Comparison of ENCODE assay signal across 19 mouse cellular contexts in genomic region chr5:134560450-134561171, GRCm38 (mm10). TPM values are rescaled to one million over a fixed set of nuclear protein-coding genes. Genes with fewer than 3 reads are reported as not detected.
"Had no signal": no experiment of that assay in that cellular context is flagged by ENCODE, and none has a peak within 500 bp of the region (broad histone marks: within the 10 kb centered on the region; RNA-seq: fewer than 3 reads in every experiment).

No protein-coding gene starts in this region.

- H3K4me3 ChIP-seq: left cerebral cortex, adult 2 months; limb, embryonic 10.5 days; liver, embryonic 15.5 days; midbrain, embryonic 10.5 days; neural tube, embryonic 12.5 days; stomach, embryonic 15.5 days had no signal

- H3K27ac ChIP-seq: left cerebral cortex, adult 2 months; limb, embryonic 10.5 days; liver, embryonic 15.5 days; midbrain, embryonic 10.5 days; neural tube, embryonic 12.5 days; stomach, embryonic 15.5 days had no signal

- DNase-seq: kidney, adult 2 months; kidney, postnatal 25 days; lung, adult 2 months; lung, postnatal 36 days; midbrain, embryonic 14.5 days; thymus, adult 2 months; thymus, postnatal 25 days had no signal

- ATAC-seq: lung, postnatal 0 days had no signal

- H3K36me3 ChIP-seq: limb, embryonic 10.5 days; liver, embryonic 15.5 days; midbrain, embryonic 10.5 days; neural tube, embryonic 12.5 days; stomach, embryonic 15.5 days had no signal

- H3K27me3 ChIP-seq: liver, embryonic 15.5 days; neural tube, embryonic 12.5 days; stomach, embryonic 15.5 days had no signal

RNA-seq across cellular contexts. Expression of gene Syna, which starts 0.6 kb away (rescaled TPM):
- total RNA-seq: megakaryocyte, adult 5-6 weeks; monocyte, adult 5-6 weeks; neutrophil, adult 5-6 weeks had no signal
- polyA plus RNA-seq: liver, embryonic 11.5 days; liver, embryonic 15.5 days; spleen, adult 2 months had no signal
